Mouse (Mus musculus) heart, adult 2 months (tissue): ENCODE results near the gene Ttc1.

Experiments
- CTCF ChIP-seq: fragments of 200-600 bp; IDR thresholded peaks from 2 replicates; pipeline ENCODE4 v1.8.1; 2022; ENCODE audit warnings: antibody characterized with exemption, mild to moderate bottlenecking, moderate library complexity
- POLR2A ChIP-seq: fragments of 200-500 bp; IDR thresholded peaks from 2 replicates; pipeline ENCODE4 v1.6.1; 2011; ENCODE audit warnings: mild to moderate bottlenecking, low read depth, low read length, control low read depth; ENCODE audit not compliant: insufficient read depth

GRCm38 (mm10) chr11:43795992-43796391 lies 48.2 kb upstream of the Ttc1 start:
- TF ChIP-seq CTCF (no peak), POLR2A (no peak)
